Mouse (Mus musculus): ENCODE data around the gene Klf9.

Gene Klf9

GRCm38 (mm10) chr19:23141391-23142281 is 610 bp downstream of the Klf9 start:
- DNase-seq: peak; percentile 86 to 87

DNA sequence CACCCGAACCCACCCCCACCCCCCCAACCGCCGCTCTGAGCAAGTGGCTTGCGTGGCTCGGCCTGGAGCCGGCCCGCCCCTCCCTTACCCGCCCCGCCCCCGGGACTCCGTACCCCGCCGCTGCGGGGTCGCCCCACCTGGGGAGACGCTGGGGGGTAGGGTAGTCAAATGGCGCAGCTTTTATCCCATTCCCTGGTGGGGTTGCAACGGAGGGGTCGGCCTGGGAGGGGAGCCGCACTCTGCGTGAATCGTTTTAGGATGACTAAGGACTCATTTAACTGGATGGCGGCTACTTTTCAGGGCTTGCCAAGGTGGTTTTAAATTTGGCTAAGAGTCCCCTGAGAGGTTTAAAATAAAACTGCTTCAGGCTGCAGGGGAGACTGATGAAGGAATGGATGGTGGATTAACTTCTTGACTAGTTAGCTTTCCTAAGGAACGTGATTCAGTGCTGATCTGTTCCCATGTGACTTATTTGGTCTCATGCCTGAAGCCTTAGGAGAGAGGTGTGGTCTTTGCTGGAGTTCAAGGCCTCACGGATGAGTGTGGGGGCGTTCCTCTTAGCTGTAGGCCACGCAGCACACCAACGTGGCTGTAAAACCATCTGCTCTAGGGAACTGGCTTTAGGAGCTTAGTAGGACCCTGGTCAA is 1.5 kb downstream of the Klf9 start:
- peak; percentile 41 to 42 for DNase-seq

- DNase-seq: peak in 1 of 2 experiments; percentile 35
Observed at GRCm38 (mm10) chr19:23143074-23143445, 2.0 kb downstream of the Klf9 start.

DNA sequence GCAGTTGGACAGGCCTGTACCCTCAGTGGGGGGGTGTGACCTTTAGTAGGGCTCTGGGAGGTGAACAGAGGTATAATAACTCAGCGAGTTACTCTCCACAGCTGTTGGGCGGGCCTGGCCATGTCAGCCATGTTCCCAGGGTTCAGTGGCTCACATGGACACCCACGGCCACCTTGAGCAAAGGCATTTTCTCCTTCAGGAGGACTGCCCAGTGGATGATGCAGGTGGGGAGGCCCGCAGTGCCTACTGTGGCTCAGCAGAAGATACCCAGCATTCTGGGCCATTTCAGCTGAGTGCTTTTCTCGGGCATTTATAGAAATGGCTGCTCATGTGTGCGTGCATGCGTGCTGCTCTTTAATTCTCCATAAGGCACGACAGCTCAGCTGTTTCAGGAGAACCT is 2.5 kb downstream of the Klf9 start:
- peak; percentile 36 to 52 for DNase-seq

DNA sequence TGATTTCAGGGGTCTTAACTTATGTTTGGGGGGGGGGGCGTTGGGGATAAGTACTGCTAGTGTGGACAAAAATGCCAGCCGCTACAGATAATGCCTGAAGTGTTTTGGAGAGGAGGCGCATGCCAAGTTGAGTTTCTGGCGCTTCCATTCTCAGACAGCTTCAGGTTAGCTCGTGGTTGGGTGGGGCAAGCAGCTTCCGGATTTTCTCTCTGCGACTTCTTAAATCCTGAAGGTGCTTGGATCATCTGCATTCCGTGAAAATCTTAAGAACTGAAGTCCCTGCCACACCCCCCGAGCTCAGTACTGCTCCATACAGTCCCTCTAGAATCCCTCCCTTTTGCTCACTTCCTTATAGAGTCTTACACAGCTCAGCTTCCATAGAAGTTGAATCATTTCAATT is 3.0 kb downstream of the Klf9 start:
- DNase-seq: peak in 1 of 2 experiments; percentile 36

- DNase-seq: no peak
Observed at GRCm38 (mm10) chr19:23145146-23145545, 4.1 kb downstream of the Klf9 start.

GRCm38 (mm10) chr19:23145575-23145974 is 4.5 kb downstream of the Klf9 start:
- DNase-seq: peak in 1 of 2 experiments; percentile 26

DNA sequence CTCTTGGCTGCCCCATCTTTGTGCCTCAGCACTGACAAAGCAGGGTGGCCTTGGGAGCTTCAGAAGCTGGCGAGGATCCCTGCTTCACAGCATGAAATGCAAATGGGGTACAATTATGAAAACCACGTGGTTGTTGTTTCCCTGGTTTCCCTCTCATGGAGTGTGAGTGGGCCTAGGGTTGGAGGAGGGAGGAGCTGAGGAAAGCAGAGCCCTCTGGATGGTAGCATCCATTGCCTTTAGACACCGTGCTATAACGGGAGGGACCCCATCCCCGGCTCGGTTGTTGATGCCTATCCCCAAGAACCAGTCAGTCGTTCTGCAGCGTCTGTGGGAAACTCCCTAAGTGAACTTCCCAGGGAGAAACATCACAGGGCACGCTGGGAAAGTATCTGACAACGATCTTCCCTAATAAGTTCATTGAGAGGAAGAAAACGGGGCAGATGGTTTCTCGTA is 5.4 kb downstream of the Klf9 start:
- peak; percentile 60 to 70 for DNase-seq

- DNase-seq: peak in 1 of 2 experiments; percentile 35
Observed at GRCm38 (mm10) chr19:23147026-23147966, 6.3 kb downstream of the Klf9 start.

DNA sequence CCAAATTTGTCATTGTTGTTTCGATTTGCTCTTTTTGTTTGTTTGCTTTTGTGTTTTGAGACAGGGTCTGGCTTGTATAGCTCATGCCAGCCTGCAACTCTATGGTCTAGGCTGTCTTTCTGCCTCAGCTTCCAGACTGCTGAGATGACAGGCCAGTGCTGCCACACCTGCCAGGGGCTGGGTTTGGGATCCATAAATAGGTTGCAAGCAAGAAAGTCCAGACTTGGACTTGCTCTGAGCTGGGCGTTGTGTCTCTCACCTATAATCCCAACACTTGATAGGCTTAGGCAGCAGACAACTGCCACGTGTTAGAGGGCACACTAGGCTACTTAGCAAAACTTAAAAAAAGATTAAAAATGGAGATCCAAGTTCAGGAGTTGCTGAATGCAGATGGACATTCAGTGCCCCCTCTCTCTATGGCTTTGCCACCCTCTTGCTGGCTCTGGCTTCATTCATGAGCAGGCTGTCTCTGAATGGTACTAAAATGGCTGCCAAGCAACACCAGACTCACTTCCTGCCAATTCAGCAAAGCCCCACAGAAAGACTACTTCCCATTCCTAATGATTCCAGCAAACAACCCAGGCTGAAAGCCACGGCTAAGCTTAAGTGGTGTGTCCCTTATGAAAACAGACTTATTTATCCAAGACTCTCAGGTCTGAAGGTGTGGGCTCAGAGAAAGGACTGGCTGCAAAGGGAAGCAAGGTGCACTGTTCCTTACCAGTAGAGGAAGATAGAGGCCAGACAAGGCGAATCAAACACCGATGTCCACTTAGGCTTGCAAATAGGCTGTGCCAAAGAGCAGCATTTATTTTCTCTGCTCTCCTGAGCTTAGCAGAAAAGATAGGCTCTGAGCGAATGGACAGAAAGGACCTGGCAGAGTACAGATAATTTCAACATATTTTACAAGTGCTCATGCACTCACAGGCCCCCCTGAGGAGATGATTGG is 8.7 kb downstream of the Klf9 start:
- DNase-seq: peak; percentile 42 to 49

- DNase-seq: no peak
Observed at GRCm38 (mm10) chr19:23150556-23151265, 9.7 kb downstream of the Klf9 start.

DNA sequence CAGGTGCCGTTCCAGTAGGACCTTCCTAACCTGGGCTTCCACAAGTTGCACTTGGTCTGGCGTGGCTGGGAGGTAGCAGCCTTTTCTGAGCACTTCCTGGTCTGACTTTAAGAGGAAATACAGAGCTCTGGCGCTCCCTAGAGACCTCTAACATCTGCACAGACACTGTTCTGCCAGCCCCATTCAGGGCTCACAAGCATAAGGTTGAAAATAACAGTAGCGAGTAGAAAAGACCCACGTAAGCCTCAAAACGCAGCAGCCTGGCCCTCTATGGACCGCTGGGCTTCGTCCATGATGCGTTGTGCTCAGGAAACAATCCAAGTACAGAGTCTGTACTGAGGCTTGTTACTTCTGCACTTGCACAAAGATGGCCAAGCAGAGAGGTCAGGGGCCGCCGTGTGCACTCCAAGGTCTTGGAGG is 10.6 kb downstream of the Klf9 start:
- peak in 1 of 2 experiments; percentile 21 for DNase-seq

DNA sequence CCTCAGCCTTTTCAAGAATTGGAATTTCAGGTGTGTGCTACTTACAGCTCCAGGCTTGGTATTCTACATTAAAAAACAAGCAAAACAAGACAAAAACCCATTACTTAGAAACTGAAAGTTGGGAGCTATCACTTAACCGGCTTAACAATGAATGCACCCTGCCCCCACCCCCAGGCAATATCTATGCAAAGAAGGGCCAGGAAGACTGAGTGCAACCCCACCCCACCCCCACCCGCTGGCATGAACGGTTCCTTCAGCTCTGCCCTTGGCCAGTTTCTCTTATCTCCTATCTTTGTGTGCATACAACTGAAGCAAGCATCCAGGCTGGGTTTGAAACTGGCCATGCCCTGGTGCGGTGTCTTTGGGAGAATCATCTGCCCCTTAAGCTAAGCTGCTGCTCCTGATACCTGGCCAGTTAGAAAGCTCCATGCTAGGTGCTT is 11.2 kb downstream of the Klf9 start:
- DNase-seq: peak in 1 of 2 experiments; percentile 28

DNA sequence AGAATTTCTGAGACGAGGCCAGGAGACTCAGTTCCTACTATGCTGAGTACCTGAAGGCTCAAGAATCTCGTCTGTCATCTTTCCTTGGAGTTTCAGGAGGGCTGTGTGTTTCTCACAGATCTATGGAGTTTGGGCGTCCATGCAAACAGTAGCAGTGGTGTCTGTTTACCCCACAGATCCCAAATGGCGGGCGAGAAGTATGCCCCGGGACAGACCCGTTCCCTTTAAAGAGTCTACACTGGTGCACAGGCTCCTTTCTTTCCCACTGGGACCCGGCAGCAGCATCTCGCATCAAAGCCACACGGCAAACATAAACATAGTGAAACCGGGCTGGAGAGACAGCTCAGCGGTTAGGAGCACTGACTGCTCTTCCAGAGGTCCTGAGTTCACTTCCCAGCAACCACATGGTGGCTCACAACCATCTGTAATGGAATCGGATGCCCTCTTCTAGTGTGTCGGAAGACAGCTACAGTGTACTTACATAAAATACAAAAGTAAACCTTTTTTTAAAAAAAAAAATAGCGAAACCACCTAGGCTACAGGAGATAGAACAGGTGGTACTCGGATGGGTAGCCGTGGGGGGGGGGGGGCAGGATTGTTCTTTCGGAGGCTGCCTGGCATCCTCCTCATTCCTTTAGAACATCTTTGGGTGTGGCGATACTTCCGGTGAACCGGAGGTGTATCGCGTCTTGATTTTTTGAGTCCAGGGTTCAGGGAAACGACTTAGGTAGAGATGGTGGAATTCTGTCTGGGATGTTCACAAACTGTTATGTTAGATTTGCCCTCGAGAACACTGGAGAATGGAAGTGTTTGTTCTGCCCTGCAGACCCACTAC is 12.0 kb downstream of the Klf9 start:
- DNase-seq: peak in 1 of 2 experiments; percentile 34

DNA sequence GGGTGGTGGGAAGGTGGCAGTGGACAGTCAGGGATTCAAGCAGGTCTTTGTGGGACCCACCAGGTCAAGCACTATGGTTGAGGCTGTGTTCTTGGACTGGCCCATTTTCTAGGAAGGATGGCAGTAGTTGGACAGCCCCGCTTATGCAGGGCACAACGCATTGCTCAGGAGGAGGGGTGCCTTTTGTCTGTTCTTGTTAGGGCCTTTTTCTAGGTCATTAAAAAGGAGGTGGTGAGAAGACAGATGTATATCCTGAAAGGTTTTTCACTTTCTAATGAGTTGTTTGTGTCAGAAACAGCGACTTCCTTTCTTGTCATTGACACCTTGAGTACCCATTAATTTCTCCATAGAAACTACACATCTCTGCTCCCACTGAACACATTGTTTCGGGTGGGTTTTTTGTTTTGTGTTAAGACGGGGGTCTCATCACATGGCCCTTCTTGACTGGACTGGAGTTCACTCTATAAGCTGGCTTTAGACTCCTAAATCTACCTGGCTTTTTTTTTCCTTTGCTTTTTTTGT is 12.6 kb downstream of the Klf9 start:
- DNase-seq: no peak

DNA sequence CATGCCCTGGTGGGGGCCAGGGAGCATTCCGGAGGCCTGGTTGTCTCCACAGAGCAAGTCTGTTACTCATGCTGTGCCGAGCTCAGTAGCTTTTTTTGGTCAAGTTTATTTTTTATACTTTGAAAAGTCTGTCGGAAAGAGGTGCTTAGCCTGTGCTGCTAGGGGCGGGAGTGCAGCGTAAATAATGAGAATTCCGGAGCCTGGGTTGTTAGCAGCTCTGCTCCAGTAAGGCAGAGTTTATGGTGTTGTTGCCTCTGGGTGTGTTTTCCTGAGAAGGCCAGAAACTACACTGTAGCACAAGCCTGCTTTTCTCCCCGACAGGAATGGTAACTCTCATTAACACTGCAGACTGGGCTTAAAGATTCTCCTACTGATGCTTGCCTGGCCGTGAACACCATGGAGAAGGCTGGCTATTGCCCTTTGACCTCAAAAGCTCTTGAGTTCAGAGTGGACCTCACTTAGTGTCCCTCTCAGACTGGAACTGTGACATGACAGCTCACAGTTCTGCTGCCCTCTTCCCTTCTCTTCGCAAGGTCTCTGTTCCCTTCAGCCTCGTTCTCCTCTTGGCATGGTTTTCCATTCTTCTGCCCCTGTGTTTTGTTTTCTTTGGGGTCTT is 18.9 kb downstream of the Klf9 start:
- peak in 1 of 2 experiments; percentile 25 for DNase-seq

DNA sequence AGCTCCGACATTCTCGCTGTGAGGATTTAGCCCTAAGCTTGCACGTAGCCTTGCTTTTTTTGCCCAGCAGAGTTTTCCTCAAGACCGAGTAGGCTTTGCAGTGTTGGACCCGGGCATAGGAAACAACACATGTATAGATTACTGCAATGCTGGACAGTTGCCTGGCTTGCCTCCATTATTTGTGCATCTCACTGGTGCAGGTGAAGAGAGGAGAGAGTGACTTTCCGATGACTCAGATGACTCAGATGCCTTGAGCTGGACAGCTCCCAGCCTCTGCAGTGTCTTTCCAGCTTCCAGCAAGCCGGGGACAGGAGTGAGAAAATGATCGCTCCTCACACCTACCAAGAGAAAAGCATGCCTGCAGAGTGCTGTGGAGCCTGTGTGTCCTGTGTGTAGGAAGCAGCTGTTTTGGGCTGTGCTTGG is 21.4 kb downstream of the Klf9 start:
- DNase-seq: peak; percentile 59 to 66

GRCm38 (mm10) chr19:23162877-23163276 is 21.9 kb downstream of the Klf9 start:
- DNase-seq: no peak

DNA sequence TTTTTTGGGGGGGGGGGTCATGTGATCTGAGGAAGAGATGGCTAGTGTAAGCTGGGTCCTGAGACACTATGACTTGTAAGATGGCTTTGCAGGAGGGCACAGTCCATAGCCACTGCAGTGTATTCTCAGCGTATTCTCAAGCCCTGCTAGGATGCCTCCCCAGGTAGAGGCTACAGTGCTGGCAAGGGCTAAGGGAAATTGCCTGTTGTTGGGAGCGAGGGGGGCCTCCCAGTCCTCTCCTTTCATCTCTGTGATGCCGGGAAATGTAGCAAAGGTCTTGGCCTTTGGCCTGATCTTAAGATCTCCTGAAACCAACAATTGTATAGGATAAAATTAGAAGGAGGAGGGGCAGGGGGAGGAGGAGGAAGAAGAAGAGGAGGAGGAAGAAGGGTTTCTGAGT is 22.3 kb downstream of the Klf9 start:
- DNase-seq: no peak
